Mouse (Mus musculus) brown adipose tissue, adult 24 weeks (tissue): Measurements from ENCODE around the gene Pla2g4a. TPM values are rescaled to one million over a fixed set of nuclear protein-coding genes. Genes with fewer than 3 reads are reported as not detected.

ENCODE experiments used
- H3K27ac ChIP-seq: fragments of 200-500 bp; replicated peaks from 2 replicates; pipeline ENCODE4 v1.5.1; 2012; ENCODE audit warnings: low read depth, mild to moderate bottlenecking, low read length
- H3K4me1 ChIP-seq: fragments of 200-500 bp; 2 replicates; pipeline ENCODE4 v1.6.1; 2012; ENCODE audit warnings: low read length, mixed read lengths; ENCODE audit not compliant: control insufficient read depth, insufficient read depth, insufficient read length
- H3K4me3 ChIP-seq: fragments of 200-500 bp; 2 replicates; pipeline ENCODE4 v1.5.1; 2012; ENCODE audit warnings: low read depth, mild to moderate bottlenecking, low read length, moderate library complexity; ENCODE audit not compliant: insufficient read depth
- polyA plus RNA-seq: library from polyadenylated mRNA; stranded (reverse); fragments of >200 nt; gene quantifications from 2 replicates; pipeline ENCODE4 v1.2.4, GENCODE M21; 2012; ENCODE audit not compliant: missing spikeins, insufficient read depth, insufficient read length

Gene Pla2g4a
- polyA plus RNA-seq, result 0.92 and 2.0 TPM in 2 replicates

DNA sequence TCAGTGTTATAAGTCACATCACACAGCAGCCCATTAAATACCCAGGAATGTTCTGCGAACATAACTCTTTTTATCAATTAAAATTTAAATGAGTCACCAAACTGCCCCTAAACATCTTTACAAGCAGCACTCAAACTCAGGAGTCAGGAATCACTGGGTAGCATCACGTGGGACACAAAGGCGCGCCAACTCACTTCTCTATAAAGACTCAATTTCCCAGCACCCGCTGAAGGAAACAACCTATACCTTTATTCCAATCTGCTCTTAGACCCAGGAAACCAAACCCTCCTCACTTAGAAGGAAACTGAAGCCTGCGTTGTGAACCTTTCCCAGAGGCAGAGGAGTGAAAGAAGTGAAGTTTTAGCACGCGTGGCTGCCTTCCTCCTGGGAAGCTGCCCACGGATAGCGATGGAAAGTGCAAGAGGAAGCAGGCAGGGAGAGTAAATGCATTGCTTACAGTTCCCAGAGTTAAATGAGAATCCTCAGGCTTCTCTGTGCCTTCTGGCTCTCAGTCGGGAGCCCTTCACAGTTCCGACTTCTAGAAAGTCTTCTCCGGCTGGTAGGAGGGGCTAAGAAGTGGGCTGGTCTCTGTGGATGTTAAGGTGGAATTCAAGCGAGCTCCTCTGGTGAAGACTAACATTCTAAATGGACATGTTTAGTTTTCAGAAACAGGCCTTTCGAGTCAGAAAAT, at the start of gene Pla2g4a:
Pla2g4a (minus strand) TSS at position 557 of the 691 bp plus-strand sequence.
- Histone ChIP-seq H3K4me1 (no peaks in the 10 kb centered on the region), H3K4me3 (peak within 1 kb of the TSS; percentile 57), H3K27ac (no peak within 1 kb of the TSS; the same call in 1 of the 2 replicates)

DNA sequence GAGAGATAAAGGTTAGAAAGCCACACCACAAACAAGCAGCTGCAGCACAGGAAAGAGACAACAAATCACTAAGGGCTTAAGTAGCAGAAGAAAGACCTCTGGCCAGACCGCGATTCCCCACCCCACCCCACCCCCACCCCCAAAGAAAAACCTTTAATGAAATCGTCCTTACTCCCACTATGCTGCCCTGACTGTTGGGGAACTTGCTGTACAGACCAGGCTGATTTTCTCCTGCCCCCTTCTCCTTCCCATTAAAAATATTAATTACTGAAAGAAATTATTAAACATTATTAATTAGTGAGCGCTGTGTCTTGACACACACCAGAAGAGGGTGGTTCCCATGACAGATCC, 49.5 kb upstream of the Pla2g4a start:
- no peak overlapping the region for H3K4me3 ChIP-seq
- H3K4me1 ChIP-seq, result no peaks in the 10 kb centered on the region
- H3K27ac ChIP-seq, result no peak overlapping the region

- Histone ChIP-seq H3K27ac (no peak overlapping the region), H3K4me3 (no peak overlapping the region), H3K4me1 (no peaks in the 10 kb centered on the region)
These were observed 49.0 kb upstream of the Pla2g4a start for GRCm38 (mm10) chr1:150009968-150010628.

DNA sequence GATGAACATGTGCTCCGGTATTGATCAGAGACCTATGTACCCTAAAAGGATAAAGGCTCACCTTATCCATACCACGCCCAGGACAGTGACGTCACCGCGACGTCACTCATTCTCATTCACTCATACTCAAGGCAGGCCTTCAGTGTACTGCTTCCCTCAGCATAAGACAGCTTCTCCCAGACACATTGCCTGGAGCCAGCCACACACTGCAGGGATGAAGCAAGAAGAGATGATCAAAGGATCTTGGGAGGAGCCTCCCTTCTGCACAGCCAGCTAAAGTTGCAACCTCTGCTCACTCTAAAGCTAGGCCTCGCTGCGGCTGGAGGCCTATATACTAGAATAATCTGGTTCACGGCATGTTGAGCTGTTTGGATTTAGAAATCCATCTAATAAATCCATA, 48.0 kb upstream of the Pla2g4a start:
- Histone ChIP-seq H3K27ac (no peak overlapping the region), H3K4me1 (no peaks in the 10 kb centered on the region), H3K4me3 (no peak overlapping the region)

DNA sequence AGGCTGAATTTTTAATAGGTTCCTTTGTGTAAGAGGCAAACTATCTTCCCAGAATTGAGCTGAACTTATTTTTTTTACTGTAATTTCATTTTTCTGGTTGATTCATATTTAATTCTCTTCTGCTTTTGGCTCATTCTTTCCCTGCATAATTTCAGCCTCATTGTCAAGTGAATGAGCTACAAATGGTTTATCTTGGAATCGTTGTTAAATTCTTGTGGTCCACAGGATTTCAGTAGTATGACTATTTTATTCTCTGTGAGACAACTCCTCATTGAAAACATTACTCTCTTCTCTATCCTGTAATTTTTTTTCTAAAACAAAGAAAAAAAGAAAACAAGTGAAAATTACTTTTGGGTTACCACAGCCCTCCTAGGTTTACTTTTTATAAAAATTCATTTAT, 14.5 kb upstream of the Pla2g4a start:
- H3K4me3 ChIP-seq, result no peak overlapping the region
- H3K4me1 ChIP-seq, result no peaks in the 10 kb centered on the region
- no peak overlapping the region for H3K27ac ChIP-seq

GRCm38 (mm10) chr1:149965826-149966225, 4.7 kb upstream of the Pla2g4a start:
- no peaks in the 10 kb centered on the region for H3K4me1 ChIP-seq
- no peak overlapping the region for H3K4me3 ChIP-seq
- H3K27ac ChIP-seq, result no peak overlapping the region

- Histone ChIP-seq H3K4me3 (no peak overlapping the region), H3K27ac (no peak overlapping the region), H3K4me1 (no peaks in the 10 kb centered on the region)
These were observed 574 bp upstream of the Pla2g4a start for GRCm38 (mm10) chr1:149961425-149962303.

GRCm38 (mm10) chr1:149960251-149960650, 839 bp downstream of the Pla2g4a start:
- Histone ChIP-seq H3K4me1 (no peaks in the 10 kb centered on the region), H3K27ac (no peak overlapping the region), H3K4me3 (no peak overlapping the region; the same call in 1 of the 2 replicates)

GRCm38 (mm10) chr1:149959069-149959468, 2.0 kb downstream of the Pla2g4a start:
- no peaks in the 10 kb centered on the region for H3K4me1 ChIP-seq
- no peak overlapping the region for H3K27ac ChIP-seq
- H3K4me3 ChIP-seq, result no peak overlapping the region

DNA sequence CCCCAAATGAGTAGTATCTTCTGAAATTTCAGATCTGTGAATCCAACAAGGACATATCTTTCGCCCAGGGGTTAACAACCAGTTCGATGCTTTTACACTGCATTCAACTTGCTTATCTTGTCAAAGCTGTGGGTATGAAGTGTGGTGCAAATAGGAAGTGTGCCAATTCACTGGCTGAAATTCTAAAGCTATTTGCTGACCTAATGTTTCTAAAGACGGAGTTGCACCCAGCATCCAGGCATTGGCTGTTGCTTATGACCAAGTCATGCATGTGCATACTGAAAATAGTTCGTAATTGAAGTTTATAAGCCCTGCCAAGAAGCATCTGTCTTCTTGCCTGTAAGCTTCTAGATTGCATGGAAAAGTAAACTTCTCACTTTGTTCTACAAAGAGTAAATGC, 5.6 kb downstream of the Pla2g4a start:
- H3K4me3 ChIP-seq, result no peak overlapping the region
- no peak overlapping the region for H3K27ac ChIP-seq
- no peaks in the 10 kb centered on the region; the same call in 1 of the 2 replicates for H3K4me1 ChIP-seq

DNA sequence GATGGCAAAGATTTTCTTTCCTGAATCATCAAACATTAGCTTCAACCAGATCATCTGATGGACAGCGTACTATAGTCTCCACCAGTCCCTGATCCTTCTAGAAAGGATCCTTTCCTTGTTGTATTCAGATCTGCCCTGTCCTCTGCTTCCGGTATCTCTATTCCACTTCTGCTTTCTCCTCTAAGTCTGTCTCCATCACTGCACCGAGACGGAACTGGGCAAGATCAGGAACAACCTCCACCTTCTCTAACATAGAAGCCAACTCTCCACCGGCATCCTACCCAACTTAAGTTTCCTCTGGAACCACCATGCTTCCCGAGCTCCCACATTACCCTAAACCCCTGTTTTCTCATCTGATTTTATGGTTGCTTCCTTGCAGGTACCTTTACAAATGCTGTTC, 7.1 kb downstream of the Pla2g4a start:
- Histone ChIP-seq H3K4me3 (no peak overlapping the region), H3K27ac (no peak overlapping the region), H3K4me1 (no peaks in the 10 kb centered on the region; the same call in 1 of the 2 replicates)

GRCm38 (mm10) chr1:149952050-149952449, 9.0 kb downstream of the Pla2g4a start:
- Histone ChIP-seq H3K27ac (no peak overlapping the region), H3K4me1 (no peaks in the 10 kb centered on the region; the same call in 1 of the 2 replicates), H3K4me3 (no peak overlapping the region)

DNA sequence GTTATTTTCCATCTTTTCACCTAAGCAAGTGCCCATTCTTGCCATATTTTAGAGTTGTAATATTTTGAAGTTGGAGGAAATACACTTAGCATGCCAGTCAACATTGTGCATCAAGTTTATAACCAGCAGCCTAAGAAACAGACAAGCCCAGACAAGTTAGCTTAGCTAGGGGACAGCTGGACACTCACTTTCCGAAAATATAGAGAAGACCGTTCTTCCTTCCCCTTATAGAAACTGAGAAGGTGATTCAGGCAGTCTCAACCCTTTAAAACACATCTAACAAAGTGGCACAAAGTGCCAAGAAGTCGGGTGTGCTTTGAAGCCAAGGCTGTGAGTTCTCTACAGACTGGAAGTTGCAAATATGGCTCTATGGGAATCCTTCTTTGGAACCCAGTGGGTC, 10.4 kb downstream of the Pla2g4a start:
- H3K27ac ChIP-seq, result no peak overlapping the region
- H3K4me3 ChIP-seq, result no peak overlapping the region
- H3K4me1 ChIP-seq, result no peaks in the 10 kb centered on the region; the same call in 1 of the 2 replicates

GRCm38 (mm10) chr1:149950254-149950653, 10.8 kb downstream of the Pla2g4a start:
- H3K4me1 ChIP-seq, result no peaks in the 10 kb centered on the region; the same call in 1 of the 2 replicates
- H3K4me3 ChIP-seq, result no peak overlapping the region
- H3K27ac ChIP-seq, result no peak overlapping the region

GRCm38 (mm10) chr1:149949334-149949733, 11.8 kb downstream of the Pla2g4a start:
- H3K27ac ChIP-seq, result no peak overlapping the region
- H3K4me3 ChIP-seq, result no peak overlapping the region
- no peaks in the 10 kb centered on the region; the same call in 1 of the 2 replicates for H3K4me1 ChIP-seq
